Mouse (Mus musculus): ENCODE data around the gene Map3k5. TPM values are rescaled to one million over a fixed set of nuclear protein-coding genes. Genes with fewer than 3 reads are reported as not detected.

Map3k5 gene
- polyA plus RNA-seq, 1 experiment from 2014 or later = 3.1 TPM

DNA sequence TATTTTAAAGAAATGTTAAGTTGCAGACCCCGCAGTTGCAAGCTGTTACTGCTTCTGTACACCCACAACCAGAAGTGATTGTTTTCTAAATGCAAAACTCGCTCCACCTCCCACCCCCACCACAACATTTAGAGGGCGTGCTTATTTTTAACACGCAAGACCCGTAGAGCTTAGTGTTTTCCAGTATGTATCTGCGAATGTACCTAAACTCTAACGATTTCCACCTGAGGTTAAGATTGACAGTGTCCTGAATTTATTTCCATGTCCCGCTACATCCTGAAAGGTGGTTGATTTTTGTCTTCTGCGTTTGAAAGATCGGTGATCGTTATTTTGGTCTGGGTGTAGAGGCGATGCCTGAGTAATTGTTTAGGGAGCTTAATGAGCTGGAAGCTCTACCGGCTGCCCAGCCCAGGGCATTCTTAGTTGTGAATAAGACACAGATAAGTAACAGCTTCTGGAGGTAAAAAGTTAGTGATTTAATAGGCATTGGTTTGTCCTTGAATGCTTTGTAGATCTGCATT is 215.6 kb downstream of the Map3k5 start:
- H3K27me3 ChIP-seq (replicated peaks; ENCODE audit: insufficient read depth, low read length) = no peaks in the 10 kb centered on the region
- no peaks in the 10 kb centered on the region for H3K4me1 ChIP-seq (ENCODE audit: insufficient read depth, low read depth, low read length)
- peak overlapping the region; percentile 82; the same call in 1 of the 2 replicates for H3K27ac ChIP-seq (ENCODE audit: low read length)
- peak overlapping the region; percentile 81; the same call in 1 of the 2 replicates for H3K9ac ChIP-seq (replicated peaks; ENCODE audit: low read depth)
- no peak for TF ChIP-seq CTCF (IDR thresholded peaks at IDR 0.05)
- no peak for TF ChIP-seq EP300 (IDR thresholded peaks at IDR 0.05)
- 5% methylated on average over 13 of the region's 13 CpGs for WGBS
- peak overlapping the region; percentile 96 for H3K4me2 ChIP-seq (replicated peaks; ENCODE audit: low read depth, low read length)
- no peaks in the 10 kb centered on the region for H3K36me3 ChIP-seq (ENCODE audit: insufficient read depth, low read length)
- DNase-seq (ENCODE audit: low spot score) (no peak), ATAC-seq (no peak)
- no peaks in the 10 kb centered on the region for H3K9me3 ChIP-seq (ENCODE audit: low read length)
- peak overlapping the region; percentile 81 for H3K4me3 ChIP-seq (ENCODE audit: low read depth, low read length)

DNA sequence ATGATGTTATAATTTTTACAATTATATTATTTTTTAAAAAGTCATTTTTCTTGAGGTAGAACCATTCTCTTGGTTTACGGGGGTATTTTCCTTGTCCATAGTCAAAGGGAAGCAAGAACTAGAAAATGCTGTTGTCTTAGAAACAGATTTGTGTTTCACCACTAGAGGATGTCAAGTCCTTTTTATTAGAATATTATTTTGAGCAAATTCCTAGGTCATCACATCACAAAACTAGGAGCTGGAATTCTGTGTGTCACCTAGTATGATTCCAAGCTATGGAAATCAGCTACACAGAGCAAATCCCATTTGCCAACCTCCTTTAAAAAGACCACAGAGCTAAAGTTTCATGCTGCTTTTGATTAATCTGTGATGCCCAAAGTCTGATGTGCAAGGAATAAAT is 217.9 kb downstream of the Map3k5 start:
- Histone ChIP-seq H3K9me3 (ENCODE audit: low read length) (no peaks in the 10 kb centered on the region), H3K9ac (replicated peaks; ENCODE audit: low read depth) (no peak overlapping the region), H3K27me3 (replicated peaks; ENCODE audit: insufficient read depth, low read length) (no peaks in the 10 kb centered on the region), H3K4me3 (ENCODE audit: low read depth, low read length) (no peak overlapping the region), H3K27ac (ENCODE audit: low read length) (no peak overlapping the region), H3K4me2 (replicated peaks; ENCODE audit: low read depth, low read length) (no peak overlapping the region), H3K36me3 (ENCODE audit: insufficient read depth, low read length) (no peaks in the 10 kb centered on the region), H3K4me1 (ENCODE audit: insufficient read depth, low read depth, low read length) (no peaks in the 10 kb centered on the region)
- no peak for ATAC-seq
- TF ChIP-seq CTCF (IDR thresholded peaks at IDR 0.05) (peak; percentile 58), EP300 (IDR thresholded peaks at IDR 0.05) (no peak)
- peak; percentile 52 for DNase-seq (ENCODE audit: low spot score)
- WGBS = 97% methylated on average over 1 of the region's 1 CpGs

DNA sequence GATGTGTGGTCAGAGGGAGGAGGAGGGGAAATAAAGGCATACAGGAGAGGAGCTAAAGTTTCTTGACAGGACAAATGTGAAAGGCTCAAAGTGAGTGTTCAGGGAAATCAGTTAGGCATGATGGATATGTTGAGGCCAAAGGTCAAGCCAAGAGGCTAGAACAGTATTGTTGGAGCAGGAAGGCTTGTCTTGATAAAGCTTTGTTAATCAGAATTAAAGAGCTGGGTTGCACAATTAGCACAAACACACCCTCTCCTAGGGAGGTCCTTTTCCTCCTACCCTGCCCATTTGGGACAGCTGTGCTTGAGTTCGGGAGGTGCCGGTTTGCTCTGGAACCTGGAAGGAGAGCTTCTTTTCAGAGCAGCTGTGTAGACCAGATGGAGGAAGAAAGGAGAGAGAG is 219.2 kb downstream of the Map3k5 start:
- TF ChIP-seq EP300 (IDR thresholded peaks at IDR 0.05) (no peak), CTCF (IDR thresholded peaks at IDR 0.05) (no peak)
- H3K4me2 ChIP-seq (replicated peaks; ENCODE audit: low read depth, low read length) = no peak overlapping the region
- no peaks in the 10 kb centered on the region for H3K4me1 ChIP-seq (ENCODE audit: insufficient read depth, low read depth, low read length)
- H3K4me3 ChIP-seq (ENCODE audit: low read depth, low read length) = no peak overlapping the region
- H3K27ac ChIP-seq (ENCODE audit: low read length) = no peak overlapping the region
- WGBS = 26% methylated on average over 2 of the region's 2 CpGs
- H3K36me3 ChIP-seq (ENCODE audit: insufficient read depth, low read length) = no peaks in the 10 kb centered on the region
- H3K9ac ChIP-seq (replicated peaks; ENCODE audit: low read depth) = no peak overlapping the region
- DNase-seq (ENCODE audit: low spot score) (peak; percentile 31), ATAC-seq (no peak)
- H3K27me3 ChIP-seq (replicated peaks; ENCODE audit: insufficient read depth, low read length) = no peaks in the 10 kb centered on the region
- no peaks in the 10 kb centered on the region for H3K9me3 ChIP-seq (ENCODE audit: low read length)

DNA sequence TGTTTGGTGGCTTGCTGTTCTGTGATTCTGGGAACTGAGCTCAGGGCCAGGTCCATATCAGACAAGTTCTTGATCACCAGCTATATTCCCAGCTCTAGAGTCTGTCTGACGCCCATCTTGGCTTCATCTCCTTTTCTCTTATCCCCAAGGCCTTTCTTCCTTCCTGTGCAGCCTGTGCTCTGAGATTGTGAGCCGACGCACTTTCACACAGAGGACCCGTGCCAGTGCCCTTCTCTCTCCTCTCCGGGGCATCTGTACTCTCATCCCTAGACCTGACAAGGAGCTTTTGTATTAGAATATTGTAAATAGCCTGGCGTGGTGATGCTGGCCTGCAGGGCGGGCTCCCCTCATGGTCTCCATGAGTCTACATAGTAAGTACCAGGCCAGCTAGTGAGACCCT is 221.1 kb downstream of the Map3k5 start:
- no peak for ATAC-seq
- Histone ChIP-seq H3K27ac (ENCODE audit: low read length) (no peak overlapping the region), H3K4me2 (replicated peaks; ENCODE audit: low read depth, low read length) (no peak overlapping the region), H3K4me3 (ENCODE audit: low read depth, low read length) (no peak overlapping the region), H3K9me3 (ENCODE audit: low read length) (no peaks in the 10 kb centered on the region), H3K36me3 (ENCODE audit: insufficient read depth, low read length) (no peaks in the 10 kb centered on the region), H3K4me1 (ENCODE audit: insufficient read depth, low read depth, low read length) (no peaks in the 10 kb centered on the region), H3K9ac (replicated peaks; ENCODE audit: low read depth) (no peak overlapping the region), H3K27me3 (replicated peaks; ENCODE audit: insufficient read depth, low read length) (no peaks in the 10 kb centered on the region)
- TF ChIP-seq CTCF (IDR thresholded peaks at IDR 0.05) (no peak), EP300 (IDR thresholded peaks at IDR 0.05) (no peak)
- no peak for DNase-seq (ENCODE audit: low spot score)
- WGBS = 65% methylated on average over 7 of the region's 7 CpGs

DNA sequence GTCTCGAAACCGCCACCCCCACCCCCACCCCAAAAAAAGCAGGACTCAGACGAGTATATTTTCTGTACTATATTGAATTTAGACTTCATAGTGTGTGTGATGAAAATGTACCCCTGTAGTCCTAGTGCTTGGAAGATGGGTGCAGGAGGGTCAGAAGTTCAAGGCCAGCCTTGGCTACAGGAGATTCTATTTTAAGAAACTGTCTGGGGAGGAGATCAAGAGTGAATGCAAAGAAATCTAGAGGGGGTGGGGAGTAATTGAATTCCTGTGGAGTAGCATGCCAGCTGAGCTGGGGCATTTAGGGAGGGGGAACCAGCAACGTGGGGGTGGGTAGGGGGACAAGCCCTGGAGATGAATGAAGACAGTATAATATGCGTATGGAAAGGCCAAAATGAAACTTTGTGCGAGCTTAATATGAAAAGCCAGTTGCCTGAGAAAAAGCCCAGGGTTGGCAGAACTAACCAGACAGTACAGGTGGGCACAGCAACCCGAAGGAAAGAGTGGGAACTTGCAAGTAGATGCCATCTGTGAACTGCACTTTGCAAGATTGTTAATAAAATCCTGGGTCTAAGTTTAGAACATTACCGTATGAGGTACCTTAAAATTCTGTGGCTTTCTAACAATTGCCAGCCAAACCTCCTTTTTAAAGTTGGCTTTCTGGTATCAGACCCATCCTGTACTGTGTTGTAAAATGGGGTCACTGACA is 222.9 kb downstream of the Map3k5 start:
- Histone ChIP-seq H3K4me2 (replicated peaks; ENCODE audit: low read depth, low read length) (no peak overlapping the region), H3K27ac (ENCODE audit: low read length) (no peak overlapping the region), H3K36me3 (ENCODE audit: insufficient read depth, low read length) (no peaks in the 10 kb centered on the region), H3K27me3 (replicated peaks; ENCODE audit: insufficient read depth, low read length) (no peaks in the 10 kb centered on the region), H3K9ac (replicated peaks; ENCODE audit: low read depth) (no peak overlapping the region), H3K9me3 (ENCODE audit: low read length) (no peaks in the 10 kb centered on the region), H3K4me1 (ENCODE audit: insufficient read depth, low read depth, low read length) (no peaks in the 10 kb centered on the region), H3K4me3 (ENCODE audit: low read depth, low read length) (no peak overlapping the region)
- no peak for ATAC-seq
- DNase-seq (ENCODE audit: low spot score) = no peak
- WGBS = 80% methylated on average over 8 of the region's 8 CpGs
- TF ChIP-seq CTCF (IDR thresholded peaks at IDR 0.05) = no peak
- TF ChIP-seq EP300 (IDR thresholded peaks at IDR 0.05) = no peak

DNA sequence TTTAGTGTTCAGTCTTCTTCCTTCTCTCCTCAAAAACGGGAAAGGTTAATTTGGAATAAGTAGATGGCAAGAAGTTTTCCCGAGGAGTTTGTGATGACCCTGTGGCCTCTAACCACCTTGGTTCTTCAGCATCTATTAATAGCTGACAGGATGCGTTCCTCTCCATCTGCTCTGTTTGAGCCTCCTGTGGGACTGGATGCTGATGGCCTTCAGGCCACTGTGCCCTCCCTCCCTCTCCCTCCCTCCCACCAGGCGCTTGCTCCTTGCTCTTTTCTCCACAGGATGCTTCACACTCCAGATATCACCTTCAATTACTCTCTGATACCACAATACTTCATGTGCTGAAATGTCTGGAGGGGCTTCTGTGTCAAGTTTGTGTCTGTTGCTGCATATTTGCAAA is 224.5 kb downstream of the Map3k5 start:
- TF ChIP-seq EP300 (IDR thresholded peaks at IDR 0.05) (no peak), CTCF (IDR thresholded peaks at IDR 0.05) (no peak)
- ATAC-seq (no peak), DNase-seq (ENCODE audit: low spot score) (no peak)
- H3K9me3 ChIP-seq (ENCODE audit: low read length) = no peaks in the 10 kb centered on the region
- no peaks in the 10 kb centered on the region for H3K27me3 ChIP-seq (replicated peaks; ENCODE audit: insufficient read depth, low read length)
- no peak overlapping the region for H3K27ac ChIP-seq (ENCODE audit: low read length)
- no peak overlapping the region for H3K4me2 ChIP-seq (replicated peaks; ENCODE audit: low read depth, low read length)
- no peaks in the 10 kb centered on the region for H3K36me3 ChIP-seq (ENCODE audit: insufficient read depth, low read length)
- no peak overlapping the region for H3K9ac ChIP-seq (replicated peaks; ENCODE audit: low read depth)
- 49% methylated on average over 4 of the region's 4 CpGs for WGBS
- H3K4me3 ChIP-seq (ENCODE audit: low read depth, low read length) = no peak overlapping the region
- no peaks in the 10 kb centered on the region for H3K4me1 ChIP-seq (ENCODE audit: insufficient read depth, low read depth, low read length)
